Mouse (Mus musculus) bone marrow, adult 2 months (tissue): ENCODE measurements around the gene Sox8. TPM values are rescaled to one million over a fixed set of nuclear protein-coding genes. Genes with fewer than 3 reads are reported as not detected.

Experiments used
- H3K27ac ChIP-seq: fragments of 200-500 bp; 2 replicates; pipeline ENCODE4 v1.5.1; 2012; ENCODE audit warnings: low read depth, mild to moderate bottlenecking, control low read depth, inconsistent platforms, low read length; ENCODE audit not compliant: control insufficient read depth, poor library complexity, insufficient read depth
- H3K4me1 ChIP-seq: fragments of 200-500 bp; 2 replicates; pipeline ENCODE4 v1.6.1; 2011; ENCODE audit warnings: low read length; ENCODE audit not compliant: control insufficient read depth, insufficient read depth
- H3K4me3 ChIP-seq: fragments of 200-500 bp; replicated peaks from 2 replicates; pipeline ENCODE3; 2011; ENCODE audit warnings: mild to moderate bottlenecking, low read depth, low read length, control low read depth; ENCODE audit not compliant: control insufficient read depth
- CTCF ChIP-seq: fragments of 200-500 bp; IDR thresholded peaks from 2 replicates; pipeline ENCODE4 v1.5.1; 2011; ENCODE audit warnings: low read length, control low read depth; ENCODE audit not compliant: control insufficient read depth, insufficient read depth
- POLR2A ChIP-seq: fragments of 200-500 bp; IDR thresholded peaks from 2 replicates; pipeline ENCODE4 v1.6.1; 2011; ENCODE audit warnings: low read depth, mild to moderate bottlenecking, control low read depth, low read length, borderline replicate concordance; ENCODE audit not compliant: control insufficient read depth
- WGBS: fragments of 180-500 bp; shearing (Covaris S2); methylation state at CpG from one replicate; pipeline ENCODE4 v1.1.7; 2018; 5-methylcytosine and 5-hydroxymethylcytosine counted together
- polyA plus RNA-seq: library from polyadenylated mRNA; stranded (reverse); fragments of >200 nt; gene quantifications from 2 replicates; pipeline ENCODE4 v1.2.4, GENCODE M21; 2011; ENCODE audit warnings: low replicate concordance; ENCODE audit not compliant: missing spikeins, insufficient read depth, insufficient read length

The Sox8 gene
- polyA plus RNA-seq: 1.2 TPM in 2 replicates

DNA sequence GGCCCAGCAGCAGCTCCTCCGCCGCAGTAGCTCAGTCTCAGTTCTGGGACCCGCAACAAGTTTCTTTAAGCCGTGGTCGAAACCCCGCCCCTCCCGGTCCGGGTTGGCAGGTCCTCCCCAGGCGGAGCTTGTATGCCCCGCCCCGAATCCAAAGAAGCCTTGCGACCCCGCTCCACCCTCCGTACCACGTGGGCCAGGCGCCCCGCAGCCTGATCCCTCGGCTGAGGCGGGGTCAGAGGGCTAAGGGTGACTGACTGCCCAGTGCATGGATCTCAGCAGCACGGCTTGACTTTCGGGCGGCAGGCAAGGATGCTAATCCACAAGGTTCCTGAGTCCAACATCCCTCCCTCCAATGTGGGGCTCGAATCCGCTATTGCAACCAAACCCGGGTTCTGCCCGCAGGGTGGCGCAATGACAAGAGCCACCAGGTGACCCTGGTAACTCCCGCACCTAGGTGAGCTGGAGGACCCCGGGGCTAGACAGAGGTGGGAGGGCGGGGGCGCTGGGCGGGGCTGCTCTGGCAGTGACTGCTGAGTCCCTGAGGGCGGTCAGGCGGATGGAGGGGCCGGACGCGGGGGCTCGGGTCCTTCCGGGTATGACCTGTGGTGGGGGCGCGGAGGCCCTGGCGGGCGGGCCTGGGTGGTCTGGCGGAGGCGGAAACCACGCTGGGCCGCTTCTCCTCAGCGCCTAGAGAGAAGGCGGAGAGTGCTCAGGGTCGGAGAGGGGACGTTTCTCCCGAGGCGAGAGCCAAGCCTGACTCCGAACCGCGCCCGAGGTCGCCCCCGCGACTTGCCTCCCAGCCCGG lies at the start of gene Sox8:
Gene Sox8, minus strand, starts transcription at position 39 of the 805 bp plus-strand sequence.
- Histone ChIP-seq H3K4me1 (no peaks in the 10 kb centered on the region), H3K4me3 (peak within 1 kb of the TSS; percentile 66), H3K27ac (no peak within 1 kb of the TSS; the same call in 1 of the 2 replicates)
- TF ChIP-seq POLR2A (no peak), CTCF (no peak)
- 2% methylated on average over 60 of the region's 61 CpGs for WGBS

DNA sequence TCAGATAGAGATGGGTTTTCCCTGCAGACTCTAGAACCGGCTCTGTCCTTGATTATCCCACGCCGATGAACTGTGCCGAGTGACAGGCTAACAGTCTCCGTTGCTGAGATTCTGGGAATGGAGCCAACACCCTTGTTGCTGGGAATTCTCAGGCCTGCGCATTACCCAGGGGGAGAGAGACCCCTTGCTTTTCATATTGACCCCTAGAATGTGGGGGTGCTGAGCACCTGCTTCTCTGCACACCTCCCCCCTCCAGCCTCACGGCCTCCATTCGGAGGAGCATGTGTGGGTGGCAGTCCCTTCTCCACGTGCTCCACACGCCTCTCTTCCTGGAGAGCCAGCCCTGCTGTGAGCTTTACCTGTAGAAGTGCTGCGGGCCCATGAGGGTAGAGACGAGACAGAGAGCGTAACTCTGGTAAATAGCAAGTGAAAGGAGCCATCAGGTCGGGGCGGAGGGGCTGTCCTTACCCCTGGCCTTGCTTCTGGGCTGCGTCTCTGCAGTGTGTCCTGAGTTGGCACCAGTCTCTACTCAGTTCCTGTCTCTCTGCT lies 48.1 kb upstream of the Sox8 start:
- Histone ChIP-seq H3K27ac (no peak overlapping the region), H3K4me1 (no peaks in the 10 kb centered on the region), H3K4me3 (no peak overlapping the region)
- 83% methylated on average over 16 of the region's 16 CpGs for whole genome bisulfite sequencing
- no peak for TF ChIP-seq POLR2A
- TF ChIP-seq CTCF: no peak

DNA sequence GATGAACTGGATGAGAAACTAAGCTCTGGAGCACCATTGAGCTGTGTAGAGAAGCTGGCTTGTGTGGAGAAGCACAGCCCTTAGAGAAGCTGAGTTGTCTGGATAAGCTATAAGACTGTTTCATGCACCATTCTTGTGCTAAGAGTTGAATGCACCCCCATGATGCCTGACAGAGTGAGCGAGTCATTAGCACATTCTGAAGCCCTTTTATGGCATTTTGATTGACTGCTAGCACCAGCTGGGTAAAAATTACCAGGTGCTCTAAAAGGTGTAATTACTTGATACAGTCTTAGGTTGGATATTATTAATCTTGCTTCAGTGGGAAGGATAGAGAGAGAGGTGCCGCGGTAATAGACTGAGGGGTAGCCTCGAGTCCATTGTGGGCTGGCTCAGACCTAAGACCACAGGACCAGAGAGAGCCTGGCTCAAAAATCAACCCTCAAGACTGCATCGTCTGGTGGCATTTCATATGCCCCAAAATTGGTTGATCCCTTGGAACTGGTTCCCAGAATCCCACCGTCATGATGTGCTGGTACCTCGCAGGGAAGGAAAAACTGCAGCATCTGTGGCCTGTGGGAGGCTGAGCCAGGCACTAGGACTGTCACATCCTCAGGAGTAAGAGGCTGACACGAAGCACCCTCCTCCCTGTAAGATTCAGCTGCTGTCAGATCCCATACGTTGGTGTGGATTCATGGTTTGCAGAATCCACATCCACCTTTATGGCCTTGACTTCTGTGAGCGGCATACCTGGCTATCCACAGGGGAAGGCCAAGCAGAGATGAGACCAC lies 44.4 kb upstream of the Sox8 start:
- WGBS: 83% methylated on average over 10 of the region's 10 CpGs
- TF ChIP-seq CTCF: no peak
- Histone ChIP-seq H3K4me3 (no peak overlapping the region), H3K27ac (no peak overlapping the region), H3K4me1 (no peaks in the 10 kb centered on the region)

DNA sequence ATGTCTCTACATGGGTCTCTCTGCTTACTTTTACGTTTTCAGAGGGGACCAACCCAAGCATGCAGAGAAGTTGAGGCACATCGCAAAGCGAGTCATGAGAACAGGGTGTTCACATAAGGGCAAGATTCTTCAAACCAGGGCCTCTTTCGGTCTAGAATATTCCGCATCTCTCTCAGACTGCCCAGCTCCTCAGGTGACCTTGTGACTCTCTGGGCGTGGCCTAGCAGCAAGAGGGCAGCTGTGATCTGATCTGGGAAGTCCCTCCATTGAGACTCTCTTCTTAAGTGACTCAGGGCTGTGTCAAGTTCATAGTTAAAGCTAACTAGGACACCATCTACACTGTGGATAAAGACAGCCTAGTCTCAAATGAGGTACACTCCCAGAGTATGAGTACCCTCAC lies 42.8 kb upstream of the Sox8 start:
- TF ChIP-seq CTCF (no peak), POLR2A (no peak)
- 87% methylated on average over 6 of the region's 6 CpGs for WGBS
- no peaks in the 10 kb centered on the region for H3K4me1 ChIP-seq
- H3K4me3 ChIP-seq: no peak overlapping the region
- H3K27ac ChIP-seq: no peak overlapping the region

DNA sequence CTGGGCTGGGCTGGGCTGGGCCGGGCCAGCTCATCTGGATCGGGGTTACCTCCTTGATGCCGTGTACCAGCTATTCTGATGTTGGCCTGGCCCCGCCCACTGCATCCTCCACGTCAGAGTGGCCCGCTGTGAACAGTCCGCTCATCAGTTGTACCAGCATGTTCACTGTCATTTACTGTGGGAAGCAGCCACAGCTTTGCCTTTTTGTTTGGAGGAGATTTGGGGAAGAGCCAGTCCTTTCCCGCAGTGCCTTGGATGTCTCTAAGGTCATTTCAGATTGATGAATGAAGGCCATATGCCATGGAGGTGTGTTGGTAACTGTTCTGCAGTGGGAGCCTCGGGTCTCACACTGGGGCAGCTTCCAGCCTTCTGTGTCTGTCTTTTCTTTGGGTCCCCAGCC lies 42.1 kb upstream of the Sox8 start:
- Histone ChIP-seq H3K4me3 (no peak overlapping the region), H3K4me1 (no peaks in the 10 kb centered on the region), H3K27ac (no peak overlapping the region)
- 87% methylated on average over 9 of the region's 9 CpGs for WGBS
- TF ChIP-seq CTCF (no peak), POLR2A (no peak)

DNA sequence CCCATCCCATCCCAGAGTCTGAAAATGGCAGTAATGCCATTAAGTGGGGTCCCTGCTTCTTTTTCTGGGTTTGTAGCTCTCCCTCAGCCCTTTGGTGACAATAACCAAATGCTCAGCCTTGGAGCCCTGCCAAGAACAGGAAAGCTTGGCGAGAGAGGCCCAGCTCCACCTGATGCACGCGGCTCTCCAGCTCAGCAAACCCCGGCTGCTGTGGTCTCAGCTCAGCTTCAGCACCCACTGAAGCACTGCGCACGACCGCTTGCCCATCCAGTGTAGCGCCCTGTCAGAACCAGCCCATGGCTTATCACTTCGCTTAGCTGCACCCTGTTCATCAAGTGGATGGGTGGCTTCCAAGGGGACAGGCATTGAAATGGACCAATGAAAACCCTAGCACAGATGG lies 39.7 kb upstream of the Sox8 start:
- 69% methylated on average over 9 of the region's 9 CpGs for WGBS
- no peak overlapping the region for H3K4me3 ChIP-seq
- TF ChIP-seq POLR2A: no peak
- no peak for TF ChIP-seq CTCF
- no peak overlapping the region for H3K27ac ChIP-seq
- no peaks in the 10 kb centered on the region for H3K4me1 ChIP-seq

DNA sequence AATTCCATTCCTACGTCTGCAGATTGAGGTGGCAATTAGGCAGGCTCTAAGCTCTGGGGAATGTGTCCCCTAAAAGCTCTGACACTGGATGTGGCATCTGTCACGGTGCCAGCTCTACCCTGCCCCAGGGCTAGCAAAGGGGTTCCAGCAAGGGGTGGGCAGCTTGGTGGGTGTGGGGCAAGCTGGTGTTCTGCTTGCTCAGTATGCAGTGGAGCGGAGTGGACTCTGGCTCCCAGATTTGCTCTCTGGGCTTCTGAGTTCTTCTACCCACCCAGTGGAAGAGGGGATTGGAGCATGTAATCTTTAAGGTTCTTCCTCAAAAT lies 39.0 kb upstream of the Sox8 start:
- H3K4me1 ChIP-seq: no peaks in the 10 kb centered on the region
- no peak overlapping the region for H3K4me3 ChIP-seq
- TF ChIP-seq POLR2A (no peak), CTCF (no peak)
- WGBS: 86% methylated on average over 3 of the region's 3 CpGs
- no peak overlapping the region for H3K27ac ChIP-seq

DNA sequence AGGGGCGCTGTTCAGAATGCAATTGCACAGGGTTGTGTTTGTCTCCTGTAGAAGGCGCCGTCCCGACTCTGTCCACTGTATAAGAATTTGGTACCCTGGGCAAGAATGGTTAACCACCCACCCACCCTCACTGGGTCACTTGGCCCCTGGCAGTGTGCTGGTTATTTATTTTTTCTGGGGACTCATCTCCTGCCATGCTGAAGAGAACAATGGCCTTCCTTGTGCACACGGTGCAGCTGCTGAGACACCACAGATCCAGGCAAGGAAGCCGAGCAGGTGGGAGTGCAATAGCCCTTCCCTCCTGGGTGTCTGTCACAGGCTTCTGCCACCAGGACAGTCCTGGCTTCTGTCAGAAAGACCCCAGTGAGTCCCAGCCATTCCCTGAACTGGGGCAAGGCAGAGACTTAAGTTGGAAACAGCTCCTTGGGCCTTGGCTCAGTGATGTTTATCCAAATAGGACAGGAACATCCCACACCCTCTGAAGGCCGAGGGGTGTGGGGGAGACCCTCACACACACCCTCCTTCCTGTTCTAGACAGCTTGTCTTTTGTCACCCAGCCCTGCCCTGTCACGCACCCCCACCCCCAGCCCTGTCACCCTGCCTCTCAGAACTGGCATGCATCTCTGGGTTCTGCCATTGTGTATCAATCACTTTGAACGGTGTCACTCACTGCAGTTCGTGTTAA lies 38.5 kb upstream of the Sox8 start:
- no peak overlapping the region for H3K27ac ChIP-seq
- no peaks in the 10 kb centered on the region for H3K4me1 ChIP-seq
- TF ChIP-seq CTCF: no peak
- no peak for TF ChIP-seq POLR2A
- WGBS: 86% methylated on average over 10 of the region's 10 CpGs
- H3K4me3 ChIP-seq: no peak overlapping the region
